21 mouse cellular contexts compared by ENCODE assay signal in the genomic region with DNA sequence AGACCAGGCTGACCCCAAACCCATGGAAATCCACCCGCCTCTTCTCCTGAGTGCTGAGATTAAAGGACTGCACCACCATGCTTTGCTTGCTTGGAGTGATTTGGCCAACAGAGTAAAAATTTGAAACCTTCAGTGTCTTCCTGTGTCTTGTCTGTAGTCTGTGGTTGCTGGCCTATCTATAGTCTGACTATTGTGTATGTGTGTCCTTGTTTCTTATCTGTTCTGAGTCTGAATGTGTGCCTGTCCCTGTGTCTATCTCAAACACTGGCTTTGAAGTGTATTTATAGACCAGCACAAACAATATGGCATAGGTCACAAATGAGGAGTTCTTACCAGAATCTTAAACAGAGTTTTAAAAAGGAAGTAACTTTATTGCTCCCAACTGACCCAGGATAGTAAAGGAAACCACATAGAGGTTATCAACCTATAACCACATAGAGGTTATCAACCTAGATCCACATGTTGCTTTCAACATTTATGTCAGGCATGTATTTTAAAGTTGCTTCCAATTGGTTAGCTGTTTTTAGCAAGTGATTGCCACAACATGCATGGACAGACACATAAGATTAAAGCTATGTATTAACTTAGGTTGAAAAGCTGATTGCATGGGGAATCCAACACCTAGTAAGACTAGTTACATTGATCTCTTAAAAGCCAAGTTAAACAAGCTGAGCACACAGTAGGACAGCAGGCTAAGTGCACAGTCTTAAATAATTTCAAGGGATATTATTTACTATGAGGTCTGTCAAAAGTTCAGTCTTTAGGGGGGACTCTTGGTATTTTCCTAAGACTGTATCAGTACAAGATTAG. TPM values are rescaled to one million over a fixed set of nuclear protein-coding genes. Genes with fewer than 3 reads are reported as not detected.
DNase-seq lines count a peak whose midpoint lies in the region; ATAC-seq and TF ChIP-seq lines count a peak whose summit lies in the region.
"Had no signal": no experiment of that assay in that cellular context is flagged by ENCODE, and none has a peak within 500 bp of the region (broad histone marks: within the 10 kb centered on the region; RNA-seq: fewer than 3 reads in every experiment).

No protein-coding gene starts in this region.

- no peak for TF ChIP-seq CTCF in MEL (IDR thresholded peaks at IDR 0.05 in 2 of 3, conservative IDR thresholded peaks at IDR 0.05 in 1 of 3; ENCODE audit: control insufficient read depth in 1 of 3, insufficient read depth in 1 of 3, low read depth in 2 of 3, low read length in 3 of 3, poor library complexity in 1 of 3, severe bottlenecking in 1 of 3)

- WGBS in liver, embryonic 11.5 days: 50% methylated on average over 1 of the region's 1 CpGs
- 88% methylated on average over 1 of the region's 1 CpGs for WGBS in intestine, embryonic 16.5 days

- H3K36me3 ChIP-seq in liver, embryonic 11.5 days (ENCODE audit: control insufficient read depth, insufficient read depth, low read length): no peaks in the 10 kb centered on the region
- peaks cover 0 to 23% of the 10 kb centered on the region in 2 experiments; a peak in 2 of 4 replicates for H3K36me3 ChIP-seq in MEL (ENCODE audit: control insufficient read depth in 1 of 2, insufficient read depth in 2 of 2, low read length in 2 of 2)
- H3K36me3 ChIP-seq in intestine, embryonic 16.5 days (ENCODE audit: control insufficient read depth, insufficient read depth, low read length): no peaks in the 10 kb centered on the region
- H3K36me3 ChIP-seq: stomach, embryonic 15.5 days had no signal

- TF ChIP-seq EP300 in MEL (IDR thresholded peaks at IDR 0.05; ENCODE audit: low read depth in 1 of 2, low read length in 2 of 2): peak; percentile 81 to 87

- H3K9me3 ChIP-seq in liver, embryonic 11.5 days (ENCODE audit: control insufficient read depth, low read length): no peaks in the 10 kb centered on the region
- H3K9me3 ChIP-seq in MEL (replicated peaks; ENCODE audit: insufficient read depth, low read length): no peaks in the 10 kb centered on the region
- no peaks in the 10 kb centered on the region for H3K9me3 ChIP-seq in intestine, embryonic 16.5 days (ENCODE audit: control insufficient read depth, low read length)
- H3K9me3 ChIP-seq: embryonic facial prominence, embryonic 10.5 days; hindbrain, embryonic 13.5 days; limb, embryonic 13.5 days; stomach, embryonic 15.5 days had no signal

- H3K27me3 ChIP-seq in liver, embryonic 11.5 days (replicated peaks; ENCODE audit: control insufficient read depth, insufficient read depth, low read length): peaks cover 2% of the 10 kb centered on the region; the same call in 1 of the 2 replicates
- H3K27me3 ChIP-seq in MEL (ENCODE audit: control insufficient read depth in 1 of 2, insufficient read depth in 2 of 2, low read length in 2 of 2): peaks cover 0 to 5% of the 10 kb centered on the region in 2 experiments; a peak in 1 of 4 replicates
- no peaks in the 10 kb centered on the region for H3K27me3 ChIP-seq in intestine, embryonic 16.5 days (replicated peaks; ENCODE audit: control insufficient read depth, insufficient read depth, low read length)
- H3K27me3 ChIP-seq: hindbrain, embryonic 13.5 days; limb, embryonic 13.5 days; stomach, embryonic 15.5 days had no signal

- no peaks in the 10 kb centered on the region for H3K79me2 ChIP-seq in MEL (ENCODE audit: control insufficient read depth, insufficient read depth, low read length, poor library complexity)

- TF ChIP-seq RAD21 in MEL (IDR thresholded peaks at IDR 0.05; ENCODE audit: low read depth, low read length): no peak

- H3K4me3 ChIP-seq in liver, embryonic 11.5 days (ENCODE audit: low read depth, low read length): no peak overlapping the region
- no peak overlapping the region for H3K4me3 ChIP-seq in MEL (ENCODE audit: control insufficient read depth in 1 of 2, insufficient read depth in 1 of 2, low read depth in 2 of 2, low read length in 2 of 2)
- H3K4me3 ChIP-seq in intestine, embryonic 16.5 days (ENCODE audit: low read length): no peak overlapping the region
- H3K4me3 ChIP-seq: embryonic facial prominence, embryonic 10.5 days; hindbrain, embryonic 13.5 days; limb, embryonic 13.5 days; stomach, embryonic 15.5 days had no signal

- no peak overlapping the region for H3K4me2 ChIP-seq in liver, embryonic 11.5 days
- no peak overlapping the region for H3K4me2 ChIP-seq in intestine, embryonic 16.5 days (ENCODE audit: low read depth, low read length)
- H3K4me2 ChIP-seq: hindbrain, embryonic 13.5 days; limb, embryonic 13.5 days; stomach, embryonic 15.5 days had no signal

- no peak overlapping the region for H3K9ac ChIP-seq in liver, embryonic 11.5 days (ENCODE audit: low read depth, low read length)
- H3K9ac ChIP-seq in MEL (ENCODE audit: control insufficient read depth, low read depth, low read length, poor library complexity, severe bottlenecking): no peak overlapping the region
- H3K9ac ChIP-seq in intestine, embryonic 16.5 days (ENCODE audit: low read depth, low read length): no peak overlapping the region
- H3K9ac ChIP-seq: hindbrain, embryonic 13.5 days; limb, embryonic 13.5 days; stomach, embryonic 15.5 days had no signal

- no peak for DNase-seq in liver, embryonic 11.5 days (ENCODE audit: low spot score)
- DNase-seq in liver (no peak), MEL (ENCODE audit: low read depth, low spot score) (peak; percentile 73)
- no peak for DNase-seq in c-Kit-positive CD71-positive TER-119-positive erythroid progenitor cells, embryonic 14.5 days (ENCODE audit: low spot score)
- DNase-seq: cerebellum, adult 8-10 months; right cerebral cortex, postnatal 25 days had no signal

- peaks cover 22% of the 10 kb centered on the region for H3K4me1 ChIP-seq in liver, embryonic 11.5 days (replicated peaks; ENCODE audit: control insufficient read depth, insufficient read depth, low read length)
- H3K4me1 ChIP-seq in MEL (ENCODE audit: control insufficient read depth in 1 of 2, insufficient read depth in 2 of 2, low read length in 2 of 2): peaks cover 4 to 28% of the 10 kb centered on the region in 2 experiments
- H3K4me1 ChIP-seq in intestine, embryonic 16.5 days (ENCODE audit: control insufficient read depth, insufficient read depth, low read length): peaks cover 7% of the 10 kb centered on the region; the same call in 1 of the 2 replicates
- H3K4me1 ChIP-seq: hindbrain, embryonic 13.5 days; limb, embryonic 13.5 days; stomach, embryonic 15.5 days had no signal

- peak; percentile 61 for ATAC-seq in liver, embryonic 11.5 days (replicated peaks; ENCODE audit: low FRiP score)
- ATAC-seq in common myeloid progenitor, adult 5-6 weeks (replicated peaks; ENCODE audit: low read depth, poor library complexity, severe bottlenecking): peak; percentile 33
- ATAC-seq in megakaryocyte-erythroid progenitor cell, adult 5-6 weeks (replicated peaks; ENCODE audit: low FRiP score, low TSS enrichment, poor library complexity, severe bottlenecking): peak; percentile 65
- no peak; the same call in 1 of the 2 replicates for ATAC-seq in intestine, embryonic 16.5 days

- no peak for TF ChIP-seq POLR2A in MEL (IDR thresholded peaks at IDR 0.05; ENCODE audit: control insufficient read depth in 1 of 2, insufficient read depth in 1 of 2, low read depth in 1 of 2, low read length in 2 of 2, poor library complexity in 1 of 2)

- no peak overlapping the region for H3K27ac ChIP-seq in liver, embryonic 11.5 days (ENCODE audit: low read depth, low read length)
- H3K27ac ChIP-seq in MEL (ENCODE audit: control insufficient read depth, low read depth, low read length): peak overlapping the region; percentile 43
- H3K27ac ChIP-seq in intestine, embryonic 16.5 days (ENCODE audit: low read length): no peak overlapping the region
- H3K27ac ChIP-seq: embryonic facial prominence, embryonic 10.5 days; hindbrain, embryonic 13.5 days; kidney, postnatal 0 days; limb, embryonic 13.5 days; stomach, embryonic 15.5 days had no signal

RNA-seq across cellular contexts. Expression of a gene that starts 6.0 kb away (rescaled TPM):
- polyA plus RNA-seq in liver, embryonic 11.5 days (2014; fragmentation: Nextera tagmentation; extraction: Ambion mirVana): not detected in 2 replicates
- total RNA-seq in MEL (2012; rRNA removed): not detected in 2 replicates
- not detected for polyA plus RNA-seq in MEL (2012; ENCODE audit: insufficient read depth in 1 of 2, insufficient read length in 2 of 2, low read depth in 1 of 2, low replicate concordance in 2 of 2, missing spikeins in 1 of 2)
- not detected in 2 replicates for total RNA-seq in common myeloid progenitor, adult 5-6 weeks (2017)
- total RNA-seq in megakaryocyte-erythroid progenitor cell, adult 5-6 weeks (2014; fragmentation: Nextera tagmentation): not detected in 2 replicates
- total RNA-seq in megakaryocyte-erythroid progenitor cell, adult 5-6 weeks (2017): not detected in 2 replicates
- polyA plus RNA-seq in intestine, embryonic 16.5 days (2015; fragmentation: Nextera tagmentation; extraction: Ambion mirVana): not detected in 2 replicates
- total RNA-seq: adrenal gland, postnatal 36 days; gastrocnemius, adult 18-20 months; heart, postnatal 14 days; layer of hippocampus, postnatal 14 days had no signal
- polyA plus RNA-seq: forebrain, embryonic 11.5 days; hindbrain, embryonic 13.5 days; intestine, embryonic 14.5 days; kidney, postnatal 0 days; limb, embryonic 13.5 days; spleen, adult 2 months; stomach, embryonic 15.5 days had no signal

RNA-seq across cellular contexts. Expression of a gene that starts 15.4 kb away (rescaled TPM):
- polyA plus RNA-seq in liver, embryonic 11.5 days (2014; fragmentation: Nextera tagmentation; extraction: Ambion mirVana): not detected in 2 replicates
- total RNA-seq in MEL (2012; rRNA removed): not detected in 2 replicates
- not detected for polyA plus RNA-seq in MEL (2012; ENCODE audit: insufficient read depth in 1 of 2, insufficient read length in 2 of 2, low read depth in 1 of 2, low replicate concordance in 2 of 2, missing spikeins in 1 of 2)
- not detected in 2 replicates for total RNA-seq in common myeloid progenitor, adult 5-6 weeks (2017)
- not detected in 2 replicates for total RNA-seq in megakaryocyte-erythroid progenitor cell, adult 5-6 weeks (2014; fragmentation: Nextera tagmentation)
- not detected in 2 replicates for total RNA-seq in megakaryocyte-erythroid progenitor cell, adult 5-6 weeks (2017)
- polyA plus RNA-seq in intestine, embryonic 16.5 days (2015; fragmentation: Nextera tagmentation; extraction: Ambion mirVana): not detected in 2 replicates
- total RNA-seq: adrenal gland, postnatal 36 days; gastrocnemius, adult 18-20 months; heart, postnatal 14 days; layer of hippocampus, postnatal 14 days had no signal
- polyA plus RNA-seq: embryonic facial prominence, embryonic 10.5 days; forebrain, embryonic 11.5 days; hindbrain, embryonic 13.5 days; intestine, embryonic 14.5 days; kidney, postnatal 0 days; limb, embryonic 13.5 days; spleen, adult 2 months; stomach, embryonic 15.5 days had no signal

RNA-seq across cellular contexts. Expression of a gene that starts 25.7 kb away (rescaled TPM):
- polyA plus RNA-seq in liver, embryonic 11.5 days (2014; fragmentation: Nextera tagmentation; extraction: Ambion mirVana): 2.2 and 2.3 TPM in 2 replicates
- total RNA-seq in MEL (2012; rRNA removed): 7.0 and 8.8 TPM in 2 replicates
- under 1 TPM in 1 of 2 experiments, not detected in 1; 0.10 TPM for polyA plus RNA-seq in MEL (2012; ENCODE audit: insufficient read depth in 1 of 2, insufficient read length in 2 of 2, low read depth in 1 of 2, low replicate concordance in 2 of 2, missing spikeins in 1 of 2)
- total RNA-seq in common myeloid progenitor, adult 5-6 weeks (2017): 0.55 and 0.92 TPM in 2 replicates
- not detected in 2 replicates for total RNA-seq in megakaryocyte-erythroid progenitor cell, adult 5-6 weeks (2014; fragmentation: Nextera tagmentation)
- total RNA-seq in megakaryocyte-erythroid progenitor cell, adult 5-6 weeks (2017): 0.15 and 0.28 TPM in 2 replicates
- polyA plus RNA-seq in intestine, embryonic 16.5 days (2015; fragmentation: Nextera tagmentation; extraction: Ambion mirVana): 1.6 and 2.2 TPM in 2 replicates
- polyA plus RNA-seq: spleen, adult 2 months had no signal

RNA-seq across cellular contexts. Expression of a gene that starts 25.9 kb away (rescaled TPM):
- 0.84 and 1.1 TPM in 2 replicates for polyA plus RNA-seq in liver, embryonic 11.5 days (2014; fragmentation: Nextera tagmentation; extraction: Ambion mirVana)
- total RNA-seq in MEL (2012; rRNA removed): 0.42 and 0.46 TPM in 2 replicates
- polyA plus RNA-seq in MEL (2012; ENCODE audit: insufficient read depth in 1 of 2, insufficient read length in 2 of 2, low read depth in 1 of 2, low replicate concordance in 2 of 2, missing spikeins in 1 of 2): 1 to 10 TPM in 1 of 2 experiments, not detected in 1; 3.6 TPM
- total RNA-seq in common myeloid progenitor, adult 5-6 weeks (2017): 1.4 and 2.5 TPM in 2 replicates
- total RNA-seq in megakaryocyte-erythroid progenitor cell, adult 5-6 weeks (2014; fragmentation: Nextera tagmentation): 1.2 and 2.5 TPM in 2 replicates
- 0.38 and 1.6 TPM in 2 replicates for total RNA-seq in megakaryocyte-erythroid progenitor cell, adult 5-6 weeks (2017)
- polyA plus RNA-seq in intestine, embryonic 16.5 days (2015; fragmentation: Nextera tagmentation; extraction: Ambion mirVana): 3.3 and 3.4 TPM in 2 replicates

RNA-seq across cellular contexts. Expression of a gene that starts 32.3 kb away (rescaled TPM):
- polyA plus RNA-seq in liver, embryonic 11.5 days (2014; fragmentation: Nextera tagmentation; extraction: Ambion mirVana): 0.25 and 0.45 TPM in 2 replicates
- not detected in 2 replicates for total RNA-seq in MEL (2012; rRNA removed)
- polyA plus RNA-seq in MEL (2012; ENCODE audit: insufficient read depth in 1 of 2, insufficient read length in 2 of 2, low read depth in 1 of 2, low replicate concordance in 2 of 2, missing spikeins in 1 of 2): not detected
- total RNA-seq in common myeloid progenitor, adult 5-6 weeks (2017): not detected in 2 replicates
- not detected in 2 replicates for total RNA-seq in megakaryocyte-erythroid progenitor cell, adult 5-6 weeks (2014; fragmentation: Nextera tagmentation)
- not detected in 2 replicates for total RNA-seq in megakaryocyte-erythroid progenitor cell, adult 5-6 weeks (2017)
- polyA plus RNA-seq in intestine, embryonic 16.5 days (2015; fragmentation: Nextera tagmentation; extraction: Ambion mirVana): 1.1 TPM in 2 replicates
- polyA plus RNA-seq: embryonic facial prominence, embryonic 10.5 days; forebrain, embryonic 11.5 days had no signal
